Mouse (Mus musculus): Measurements from ENCODE around the gene Pde6g. TPM values are rescaled to one million over a fixed set of nuclear protein-coding genes. Genes with fewer than 3 reads are reported as not detected.

The Pde6g gene
- polyA plus RNA-seq, 1 experiment from 2014 or later = 0.19 TPM

DNA sequence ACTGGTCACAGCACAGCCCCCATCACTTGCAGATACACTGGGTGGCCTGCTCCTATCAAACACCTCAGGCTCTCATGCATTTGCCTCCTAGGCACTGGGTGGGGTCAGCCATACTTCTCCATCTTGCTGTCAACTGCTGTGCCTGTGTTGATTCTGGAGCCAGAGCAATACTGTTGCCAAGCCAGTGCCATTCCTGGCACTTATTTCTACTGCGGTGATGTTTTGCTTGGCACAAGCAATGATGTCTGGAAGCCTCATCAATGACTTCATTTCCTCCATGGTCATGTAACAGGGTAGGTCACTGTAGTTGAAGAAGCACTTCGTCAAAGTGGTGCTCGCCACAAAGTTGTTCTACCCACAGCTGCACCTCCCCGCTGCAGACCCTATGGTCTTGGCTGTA is 12.2 kb upstream of the Pde6g start:
- H3K27ac ChIP-seq = no peak overlapping the region
- H3K27me3 ChIP-seq = no peaks in the 10 kb centered on the region
- 92% methylated on average over 4 of the region's 4 CpGs for WGBS
- no peak for ATAC-seq
- H3K4me2 ChIP-seq = peak overlapping the region; percentile 93
- H3K9me3 ChIP-seq (replicated peaks) = no peaks in the 10 kb centered on the region
- H3K4me1 ChIP-seq = peaks cover 27% of the 10 kb centered on the region
- peaks cover 65% of the 10 kb centered on the region for H3K36me3 ChIP-seq (ENCODE audit: poor library complexity, severe bottlenecking)
- H3K9ac ChIP-seq = 0 out of 2 replicates have a peak overlapping the region, but pooled peaks have one; percentile 96
- peak overlapping the region; percentile 95; the same call in 1 of the 2 replicates for H3K4me3 ChIP-seq

DNA sequence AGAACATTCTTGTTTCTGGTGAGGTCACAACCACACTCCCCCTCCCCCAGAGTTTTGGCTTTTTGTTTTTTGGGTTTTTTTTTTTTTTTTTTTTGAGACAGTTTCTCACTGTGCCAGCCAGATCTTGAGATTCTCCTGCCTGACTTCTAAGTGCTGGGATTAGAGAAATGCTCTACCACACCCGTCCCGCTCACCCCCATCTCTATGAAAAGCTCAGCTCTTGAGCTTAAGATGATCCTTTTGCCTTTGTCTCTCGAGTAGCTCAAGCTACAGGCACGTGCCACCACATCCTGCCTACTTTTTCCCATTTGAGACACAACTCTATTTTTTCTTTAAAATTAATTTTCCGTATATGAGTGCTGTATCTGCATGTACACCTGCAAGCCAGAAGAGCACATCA is 11.1 kb upstream of the Pde6g start:
- Histone ChIP-seq H3K36me3 (ENCODE audit: poor library complexity, severe bottlenecking) (peaks cover 62% of the 10 kb centered on the region), H3K9me3 (replicated peaks) (no peaks in the 10 kb centered on the region), H3K9ac (no peak overlapping the region)

DNA sequence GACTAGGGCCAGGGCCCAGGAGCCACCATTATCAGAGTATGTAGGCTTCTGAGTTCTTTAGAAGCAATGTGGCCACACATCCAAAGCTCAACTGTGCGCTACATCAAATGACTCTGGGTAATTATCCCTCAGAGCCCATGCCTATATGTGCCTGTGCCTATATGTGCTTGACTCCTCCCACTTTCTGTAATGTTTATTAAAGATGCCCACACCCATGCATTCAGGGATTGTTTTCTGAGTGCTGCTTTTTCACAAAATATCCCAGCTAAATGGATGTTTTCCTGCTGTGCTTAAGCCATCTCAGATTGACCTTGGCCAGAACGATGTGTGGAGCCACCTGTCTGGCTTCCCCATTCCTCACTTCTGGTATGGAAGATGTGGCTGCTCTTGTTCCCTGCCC is 10.2 kb upstream of the Pde6g start:
- Histone ChIP-seq H3K4me3 (no peak overlapping the region), H3K27ac (no peak overlapping the region), H3K9me3 (replicated peaks) (no peaks in the 10 kb centered on the region), H3K4me2 (no peak overlapping the region), H3K36me3 (ENCODE audit: poor library complexity, severe bottlenecking) (peaks cover 61% of the 10 kb centered on the region), H3K4me1 (peaks cover 32% of the 10 kb centered on the region), H3K9ac (no peak overlapping the region), H3K27me3 (no peaks in the 10 kb centered on the region)
- ATAC-seq = no peak
- 93% methylated on average over 2 of the region's 2 CpGs for WGBS

More for the DNA sequence above, 11.1 kb upstream of the Pde6g start:
- 80% methylated on average over 5 of the region's 5 CpGs for WGBS
- Histone ChIP-seq H3K4me3 (no peak overlapping the region), H3K27me3 (no peaks in the 10 kb centered on the region), H3K4me1 (peaks cover 32% of the 10 kb centered on the region), H3K27ac (no peak overlapping the region), H3K4me2 (no peak overlapping the region)
- no peak for ATAC-seq

DNA sequence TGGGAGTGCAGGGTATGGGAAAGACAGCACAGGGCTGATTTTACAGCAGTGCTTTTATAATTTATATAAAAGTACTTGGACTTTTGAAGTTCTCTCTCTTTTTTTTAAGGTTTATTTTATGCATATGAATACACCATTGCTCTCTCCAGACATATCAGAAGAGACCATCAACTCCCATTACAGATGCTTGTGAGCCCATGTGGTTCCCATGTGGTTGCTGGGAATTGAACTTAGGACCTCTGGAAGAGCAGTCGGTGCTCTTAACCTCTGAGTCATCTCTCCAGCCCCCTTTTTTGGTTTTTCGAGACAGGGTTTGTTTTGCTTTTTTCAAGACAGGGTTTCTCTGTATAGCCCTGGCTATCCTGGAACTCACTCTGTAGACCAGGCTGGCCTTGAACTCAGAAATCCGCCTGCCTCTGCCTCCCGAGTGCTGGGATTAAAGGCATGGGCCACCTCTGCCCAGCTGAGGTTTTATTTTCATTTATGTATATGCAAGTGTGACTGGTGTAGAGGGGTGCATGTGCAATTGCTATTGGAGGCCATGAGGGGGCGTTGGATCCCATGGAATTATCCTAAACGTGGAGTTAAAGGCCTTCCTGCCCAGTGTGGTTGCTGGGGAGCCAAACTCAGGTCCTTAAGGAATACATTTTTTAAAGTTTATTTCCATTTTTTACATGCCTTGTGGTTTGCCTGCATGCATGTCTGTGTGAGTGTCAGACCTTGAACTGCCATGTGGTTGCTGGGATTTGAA is 5.7 kb upstream of the Pde6g start:
- peaks cover 25% of the 10 kb centered on the region for H3K4me1 ChIP-seq
- no peak overlapping the region for H3K27ac ChIP-seq
- H3K27me3 ChIP-seq = no peaks in the 10 kb centered on the region
- peak overlapping the region; percentile 94 for H3K9ac ChIP-seq
- peaks cover 46% of the 10 kb centered on the region for H3K36me3 ChIP-seq (ENCODE audit: poor library complexity, severe bottlenecking)
- WGBS = 70% methylated on average over 6 of the region's 6 CpGs
- ATAC-seq = no peak
- no peaks in the 10 kb centered on the region for H3K9me3 ChIP-seq (replicated peaks)
- H3K4me2 ChIP-seq = peak overlapping the region; percentile 93
- peak overlapping the region; percentile 90 for H3K4me3 ChIP-seq

DNA sequence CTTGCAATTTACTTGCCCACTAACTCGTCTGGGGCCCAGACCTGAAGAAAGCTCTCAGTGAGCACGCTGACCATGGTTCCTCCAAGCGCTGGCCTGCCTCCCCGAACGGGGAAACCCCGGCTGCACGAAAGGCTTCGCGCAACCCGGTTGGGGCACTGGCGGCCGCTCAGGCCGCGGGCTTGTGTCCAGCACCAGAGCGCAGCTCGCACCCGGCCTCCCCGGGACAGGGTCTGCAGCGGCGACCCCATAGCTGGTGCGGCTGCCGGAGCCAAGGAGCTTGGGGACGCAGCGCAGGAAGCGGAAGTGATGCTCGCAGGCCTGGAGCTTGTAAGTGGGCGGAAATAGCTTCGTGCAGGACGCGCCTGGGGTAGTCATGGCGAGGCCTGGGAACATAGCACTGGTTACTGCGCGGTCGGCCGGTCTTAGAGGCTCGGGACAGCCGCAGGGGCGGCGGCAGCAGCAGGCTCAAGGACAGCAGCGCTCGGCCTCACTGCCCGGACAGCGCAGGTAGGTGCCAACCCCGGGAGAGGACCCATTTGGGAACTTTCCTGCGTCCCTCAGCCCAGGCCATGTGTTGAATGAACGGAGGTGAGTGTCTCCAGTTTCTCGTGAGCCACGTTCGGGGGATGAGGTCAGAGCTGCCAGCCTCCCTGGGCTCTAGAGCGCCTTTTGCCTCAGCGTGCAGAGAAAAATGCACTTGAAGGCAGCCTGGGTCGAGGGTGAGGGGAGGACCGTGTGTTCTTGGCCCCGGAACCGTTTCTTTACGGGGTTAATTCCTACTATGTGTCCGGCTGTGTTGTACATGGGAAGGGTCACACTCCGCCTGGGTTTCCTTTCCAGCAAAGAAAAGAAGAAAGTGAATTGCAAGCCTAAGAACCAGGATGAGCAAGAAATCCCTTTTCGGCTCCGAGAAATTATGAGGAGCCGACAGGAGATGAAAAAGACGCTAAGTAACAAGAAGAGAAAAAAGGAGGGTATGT is 4.8 kb upstream of the Pde6g start, which contains the start of the genes Oxld1 and Ccdc137:
Oxld1 (minus strand) TSS at position 297 of the 980 bp plus-strand sequence.
Ccdc137 (plus strand) TSS at position 344 of the 980 bp plus-strand sequence.
- 5% methylated on average over 62 of the region's 62 CpGs for WGBS
- no peaks in the 10 kb centered on the region for H3K27me3 ChIP-seq
- H3K36me3 ChIP-seq (ENCODE audit: poor library complexity, severe bottlenecking) = peaks cover 37% of the 10 kb centered on the region
- peak within 1 kb of the TSS; percentile 62 for H3K27ac ChIP-seq
- H3K4me3 ChIP-seq = peak within 1 kb of the TSS; percentile 90
- no peaks in the 10 kb centered on the region for H3K9me3 ChIP-seq (replicated peaks)
- H3K4me1 ChIP-seq = peaks cover 25% of the 10 kb centered on the region
- H3K4me2 ChIP-seq = peak within 1 kb of the TSS; percentile 93
- peak within 1 kb of the TSS; percentile 94 for H3K9ac ChIP-seq
- peak; percentile 94 for ATAC-seq

- H3K36me3 ChIP-seq (ENCODE audit: poor library complexity, severe bottlenecking) = peaks cover 30% of the 10 kb centered on the region
- peak; percentile 7; the same call in 1 of the 2 replicates for ATAC-seq
- H3K4me3 ChIP-seq = peak overlapping the region; percentile 90
- peak overlapping the region; percentile 93 for H3K4me2 ChIP-seq
- no peaks in the 10 kb centered on the region for H3K9me3 ChIP-seq (replicated peaks)
- WGBS = 31% methylated on average over 14 of the region's 14 CpGs
- H3K4me1 ChIP-seq = peaks cover 25% of the 10 kb centered on the region
- H3K27me3 ChIP-seq = no peaks in the 10 kb centered on the region
- H3K27ac ChIP-seq = peak overlapping the region; percentile 62; the same call in 1 of the 2 replicates
- peak overlapping the region; percentile 94 for H3K9ac ChIP-seq
Observed at GRCm38 (mm10) chr11:120457370-120457769, 4.1 kb upstream of the Pde6g start.

DNA sequence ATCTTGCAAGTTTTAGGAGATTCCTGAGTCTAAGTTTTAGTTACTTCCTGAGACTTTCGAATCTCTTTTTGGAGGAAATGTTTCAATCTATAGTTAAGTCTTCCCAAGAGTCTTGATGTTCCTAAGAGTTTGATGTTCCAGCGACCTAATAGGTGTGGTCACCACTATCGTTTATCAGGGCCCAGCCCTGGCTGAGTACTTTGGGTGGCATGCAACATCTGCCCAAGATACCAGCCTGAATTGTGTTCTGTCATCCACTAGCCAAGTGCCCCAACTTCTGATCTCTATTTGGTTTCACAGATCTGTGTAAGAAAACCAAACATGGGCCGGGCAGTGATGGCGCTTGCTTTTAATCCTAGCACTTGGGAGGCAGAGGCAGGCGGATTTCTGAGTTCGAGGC is 2.1 kb upstream of the Pde6g start:
- peaks cover 25% of the 10 kb centered on the region for H3K4me1 ChIP-seq
- no peak overlapping the region for H3K27ac ChIP-seq
- no peak overlapping the region for H3K4me2 ChIP-seq
- peaks cover 11% of the 10 kb centered on the region for H3K36me3 ChIP-seq (ENCODE audit: poor library complexity, severe bottlenecking)
- ATAC-seq = no peak
- no peaks in the 10 kb centered on the region for H3K9me3 ChIP-seq (replicated peaks)
- H3K27me3 ChIP-seq = no peaks in the 10 kb centered on the region
- WGBS = 96% methylated on average over 7 of the region's 7 CpGs
- no peak overlapping the region for H3K9ac ChIP-seq
- H3K4me3 ChIP-seq = no peak overlapping the region

DNA sequence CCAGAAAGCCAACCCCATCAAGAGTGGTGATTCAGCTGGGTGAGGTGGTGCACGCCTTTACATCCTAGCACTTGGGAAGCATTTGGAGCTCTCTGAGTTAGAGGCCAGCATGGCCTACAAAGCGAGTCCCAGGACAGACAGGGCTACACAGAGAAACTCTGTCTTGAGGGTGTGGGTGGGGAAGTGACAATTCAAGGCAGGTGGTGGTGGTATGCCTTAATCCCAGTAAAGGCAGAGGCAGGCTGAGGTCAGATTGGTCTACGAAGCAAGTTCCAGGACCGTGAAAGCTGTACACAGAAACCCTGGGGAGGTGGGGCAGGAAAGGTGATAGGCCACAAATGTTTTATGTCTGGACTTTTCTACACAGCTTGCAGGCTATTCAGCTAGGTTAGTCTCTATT is 1.7 kb upstream of the Pde6g start:
- 95% methylated on average over 4 of the region's 4 CpGs for WGBS

GRCm38 (mm10) chr11:120452246-120452645 is 1.1 kb downstream of the Pde6g start:
- H3K4me3 ChIP-seq = no peak overlapping the region
- peaks cover 6% of the 10 kb centered on the region for H3K4me1 ChIP-seq
- H3K9me3 ChIP-seq (replicated peaks) = no peaks in the 10 kb centered on the region
- no peak overlapping the region; the same call in 1 of the 2 replicates for H3K9ac ChIP-seq
- no peaks in the 10 kb centered on the region for H3K36me3 ChIP-seq (ENCODE audit: poor library complexity, severe bottlenecking)
- WGBS = 59% methylated on average over 3 of the region's 3 CpGs
- ATAC-seq = no peak
- H3K27ac ChIP-seq = no peak overlapping the region
- H3K4me2 ChIP-seq = no peak overlapping the region
- no peaks in the 10 kb centered on the region for H3K27me3 ChIP-seq

More for the DNA sequence above, 1.7 kb upstream of the Pde6g start:
- no peak overlapping the region for H3K4me3 ChIP-seq
- H3K9ac ChIP-seq = no peak overlapping the region
- no peaks in the 10 kb centered on the region for H3K27me3 ChIP-seq
- H3K4me1 ChIP-seq = peaks cover 25% of the 10 kb centered on the region
- no peaks in the 10 kb centered on the region for H3K9me3 ChIP-seq (replicated peaks)
- H3K36me3 ChIP-seq (ENCODE audit: poor library complexity, severe bottlenecking) = peaks cover 9% of the 10 kb centered on the region
- no peak overlapping the region for H3K27ac ChIP-seq
- ATAC-seq = no peak
- H3K4me2 ChIP-seq = no peak overlapping the region

- Histone ChIP-seq H3K27ac (no peak overlapping the region), H3K4me1 (no peaks in the 10 kb centered on the region), H3K4me2 (no peak overlapping the region), H3K9ac (no peak overlapping the region), H3K9me3 (replicated peaks) (no peaks in the 10 kb centered on the region), H3K36me3 (ENCODE audit: poor library complexity, severe bottlenecking) (no peaks in the 10 kb centered on the region), H3K4me3 (no peak overlapping the region), H3K27me3 (no peaks in the 10 kb centered on the region)
- 84% methylated on average over 7 of the region's 7 CpGs for WGBS
- ATAC-seq = no peak
Observed at GRCm38 (mm10) chr11:120447179-120447578, 6.1 kb downstream of the Pde6g start.

DNA sequence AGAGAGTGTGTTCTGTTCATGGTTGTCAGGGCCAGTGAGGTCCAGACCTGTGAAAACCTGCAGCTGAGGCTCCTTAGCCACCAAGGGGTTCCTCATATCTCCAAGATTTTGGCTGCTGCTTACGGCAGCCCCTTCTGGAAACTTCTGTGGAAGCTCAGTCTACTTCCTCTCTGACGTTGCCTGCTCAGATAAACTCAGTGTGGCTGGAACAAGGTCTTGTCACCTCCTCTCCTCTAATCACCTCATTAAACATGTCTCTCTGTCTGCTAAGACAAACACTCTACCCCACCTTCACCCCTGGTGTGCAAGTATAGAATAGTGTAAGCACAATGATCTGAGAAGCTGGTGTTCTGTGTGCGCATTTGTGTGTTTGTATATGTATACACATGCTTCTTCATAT is 7.8 kb downstream of the Pde6g start:
- no peak overlapping the region for H3K4me2 ChIP-seq
- H3K4me3 ChIP-seq = no peak overlapping the region
- H3K4me1 ChIP-seq = no peaks in the 10 kb centered on the region
- no peak overlapping the region for H3K27ac ChIP-seq
- no peaks in the 10 kb centered on the region for H3K27me3 ChIP-seq
- ATAC-seq = no peak
- H3K36me3 ChIP-seq (ENCODE audit: poor library complexity, severe bottlenecking) = no peaks in the 10 kb centered on the region
- 82% methylated on average over 3 of the region's 3 CpGs for WGBS
- no peaks in the 10 kb centered on the region for H3K9me3 ChIP-seq (replicated peaks)
- no peak overlapping the region for H3K9ac ChIP-seq

DNA sequence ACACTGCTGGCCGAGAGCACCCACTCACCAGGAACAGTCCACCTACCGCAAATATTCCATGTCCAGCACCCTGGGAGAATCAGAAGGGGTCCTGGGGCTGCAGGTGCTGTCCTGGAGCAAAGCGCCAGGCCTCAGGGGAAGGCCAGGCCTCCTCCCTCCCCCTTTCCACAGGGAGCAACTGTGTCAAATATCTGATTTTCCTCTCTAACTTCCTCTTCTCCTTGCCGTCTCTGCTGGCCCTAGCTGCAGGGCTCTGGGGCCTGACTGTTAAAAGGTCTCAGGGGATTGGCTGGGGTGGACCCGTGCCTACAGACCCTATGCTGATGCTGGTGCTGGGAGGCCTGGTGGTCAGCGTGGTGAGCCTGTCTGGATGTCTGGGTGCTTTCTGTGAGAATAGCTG is 9.2 kb downstream of the Pde6g start:
- no peaks in the 10 kb centered on the region for H3K9me3 ChIP-seq (replicated peaks)
- H3K27me3 ChIP-seq = no peaks in the 10 kb centered on the region
- H3K36me3 ChIP-seq (ENCODE audit: poor library complexity, severe bottlenecking) = no peaks in the 10 kb centered on the region
- no peak overlapping the region for H3K4me3 ChIP-seq
- no peak overlapping the region for H3K4me2 ChIP-seq
- H3K27ac ChIP-seq = no peak overlapping the region
- no peak overlapping the region for H3K9ac ChIP-seq
- WGBS = 79% methylated on average over 6 of the region's 6 CpGs
- ATAC-seq = no peak
- H3K4me1 ChIP-seq = no peaks in the 10 kb centered on the region
